Mouse (Mus musculus): ENCODE data around the gene Rhobtb1. TPM values are rescaled to one million over a fixed set of nuclear protein-coding genes. Genes with fewer than 3 reads are reported as not detected.

Gene Rhobtb1
- polyA plus RNA-seq, 1 experiment, result not detected

- no peak for TF ChIP-seq GATA1 (IDR thresholded peaks at IDR 0.05; ENCODE audit: low read length)
Observed at GRCm38 (mm10) chr10:69212542-69213440, 61.6 kb downstream of the Rhobtb1 start, which contains the start of gene A930033H14Rik. Gene A930033H14Rik, minus strand, starts transcription at chr10:69213098.

- TF ChIP-seq GATA1 (IDR thresholded peaks at IDR 0.05; ENCODE audit: low read length), result no peak
Observed at GRCm38 (mm10) chr10:69213451-69213877, 62.2 kb downstream of the Rhobtb1 start.

- no peak for TF ChIP-seq GATA1 (IDR thresholded peaks at IDR 0.05; ENCODE audit: low read length)
Observed at GRCm38 (mm10) chr10:69213986-69214385, 62.8 kb downstream of the Rhobtb1 start.

DNA sequence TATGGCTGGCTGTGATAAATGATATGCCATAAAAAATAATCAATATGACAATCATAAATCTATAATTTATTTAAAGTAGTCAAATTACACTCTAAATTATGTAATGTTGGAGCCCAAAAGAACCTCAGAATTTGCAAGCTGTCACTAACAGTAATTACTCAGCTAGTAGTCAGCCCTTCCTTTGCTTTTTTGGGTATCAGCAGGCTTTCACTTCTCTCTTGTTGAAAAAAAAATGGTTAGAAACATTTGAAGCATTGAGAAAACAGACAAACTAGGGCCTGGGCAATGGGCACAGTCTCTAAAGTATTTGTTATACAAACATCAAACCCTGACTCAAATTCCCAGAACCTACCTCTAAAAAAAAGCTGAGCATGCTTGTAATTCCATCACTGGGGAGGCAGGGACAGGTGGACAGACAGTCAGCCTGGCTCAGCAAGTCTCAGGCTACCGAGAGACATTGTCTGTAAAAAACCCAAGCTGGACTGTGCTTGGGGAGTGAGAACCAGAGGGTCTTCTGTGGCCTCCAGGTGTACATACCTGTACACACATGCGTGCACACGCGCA lies 66.0 kb downstream of the Rhobtb1 start:
- no peak for TF ChIP-seq GATA1 (IDR thresholded peaks at IDR 0.05; ENCODE audit: low read length)

- TF ChIP-seq GATA1 (IDR thresholded peaks at IDR 0.05; ENCODE audit: low read length), result no peak
Observed at GRCm38 (mm10) chr10:69218458-69219288, 67.4 kb downstream of the Rhobtb1 start.

- no peak for TF ChIP-seq GATA1 (IDR thresholded peaks at IDR 0.05; ENCODE audit: low read length)
Observed at GRCm38 (mm10) chr10:69219289-69219626, 68.0 kb downstream of the Rhobtb1 start.

GRCm38 (mm10) chr10:69220296-69220695 lies 69.1 kb downstream of the Rhobtb1 start:
- TF ChIP-seq GATA1 (IDR thresholded peaks at IDR 0.05; ENCODE audit: low read length), result no peak

DNA sequence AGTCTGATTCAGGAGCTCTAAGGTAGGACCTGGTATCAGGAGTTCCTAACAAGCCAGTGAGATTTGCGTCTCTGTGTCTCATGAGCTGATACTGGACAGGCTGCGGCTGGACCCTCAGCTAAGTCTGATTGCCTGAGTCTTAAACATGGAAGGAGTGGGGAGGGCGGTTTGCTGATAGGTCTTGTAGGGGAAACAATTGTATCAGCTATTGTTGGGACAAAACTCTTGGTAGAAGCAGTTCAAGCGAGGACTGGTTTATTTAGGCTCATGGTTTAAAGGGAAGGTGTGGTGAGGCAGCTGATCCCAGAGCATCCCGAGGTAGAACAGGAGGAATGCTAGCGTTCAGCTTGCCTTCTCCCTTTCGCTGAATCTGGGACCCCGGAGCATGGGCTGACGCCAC lies 69.9 kb downstream of the Rhobtb1 start:
- TF ChIP-seq GATA1 (IDR thresholded peaks at IDR 0.05; ENCODE audit: low read length), result no peak

GRCm38 (mm10) chr10:69221955-69222354 lies 70.7 kb downstream of the Rhobtb1 start:
- TF ChIP-seq GATA1 (IDR thresholded peaks at IDR 0.05; ENCODE audit: low read length), result no peak

DNA sequence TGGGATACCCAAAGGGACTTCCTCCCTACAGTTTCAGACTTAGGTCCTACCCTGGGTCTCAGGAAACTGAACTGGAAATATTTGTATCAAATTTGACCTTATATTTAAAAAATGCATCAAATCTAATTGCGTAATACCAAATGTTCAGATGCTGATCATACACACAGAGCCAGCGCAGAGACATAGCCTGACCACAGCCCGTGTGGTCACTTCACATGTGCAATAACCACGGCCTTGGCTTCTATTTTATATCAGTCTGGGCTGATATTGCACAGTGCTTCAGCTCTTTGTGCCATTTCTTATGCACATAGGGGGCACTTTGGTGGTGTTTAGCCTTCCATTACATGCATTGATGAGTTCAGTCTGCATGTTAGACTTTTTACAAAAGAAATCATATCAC lies 72.0 kb downstream of the Rhobtb1 start:
- TF ChIP-seq GATA1 (IDR thresholded peaks at IDR 0.05; ENCODE audit: low read length), result no peak

GRCm38 (mm10) chr10:69224276-69224675 lies 73.0 kb downstream of the Rhobtb1 start:
- no peak for TF ChIP-seq GATA1 (IDR thresholded peaks at IDR 0.05; ENCODE audit: low read length)

GRCm38 (mm10) chr10:69225471-69225870 lies 74.2 kb downstream of the Rhobtb1 start:
- TF ChIP-seq GATA1 (IDR thresholded peaks at IDR 0.05; ENCODE audit: low read length), result no peak

GRCm38 (mm10) chr10:69225951-69226350 lies 74.7 kb downstream of the Rhobtb1 start:
- TF ChIP-seq GATA1 (IDR thresholded peaks at IDR 0.05; ENCODE audit: low read length), result no peak

- TF ChIP-seq GATA1 (IDR thresholded peaks at IDR 0.05; ENCODE audit: low read length), result no peak
Observed at GRCm38 (mm10) chr10:69237185-69237584, 86.0 kb downstream of the Rhobtb1 start.

DNA sequence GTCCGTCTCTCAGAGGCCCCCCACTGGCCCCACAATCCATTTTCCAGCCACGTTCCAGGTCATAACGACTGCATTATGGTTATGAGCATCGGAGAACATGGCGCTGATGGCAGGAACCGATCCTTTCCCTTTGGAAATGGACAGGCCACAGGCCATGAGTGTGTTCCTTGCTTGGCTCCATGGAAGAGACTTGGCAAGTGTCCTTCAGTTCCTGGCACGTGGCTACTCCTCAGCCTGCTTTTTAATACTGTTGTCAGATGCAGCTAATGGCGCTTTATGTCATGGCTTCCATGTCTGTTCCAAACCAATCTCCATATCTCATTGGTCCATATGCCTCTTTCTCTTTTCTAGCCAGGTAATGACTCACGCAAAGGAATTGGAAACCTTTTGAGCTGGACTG lies 86.5 kb downstream of the Rhobtb1 start:
- no peak for TF ChIP-seq GATA1 (IDR thresholded peaks at IDR 0.05; ENCODE audit: low read length)

- TF ChIP-seq GATA1 (IDR thresholded peaks at IDR 0.05; ENCODE audit: low read length), result no peak
Observed at GRCm38 (mm10) chr10:69238311-69238710, 87.1 kb downstream of the Rhobtb1 start.

All from G1E-ER4 (cell line).